Mouse (Mus musculus) urinary bladder, postnatal 4 days (tissue): ENCODE measurements around the gene Rrbp1.
A peak's percentile ranks its signal among the peaks of the same experiment; 100 is the strongest.

ENCODE experiments used
- DNase-seq, 2 experiments: peaks; one replicate each; pipeline ENCODE4 v3.0.0; 2021 to 2022; ENCODE audit warnings: low spot score in 2 of 2

Gene Rrbp1

GRCm38 (mm10) chr2:144011080-144011551 lies at the start of gene Rrbp1:
Gene Rrbp1, minus strand, starts transcription at chr2:144011263.
- peak; percentile 99 to 100 for DNase-seq

GRCm38 (mm10) chr2:144057735-144058134 lies 46.7 kb upstream of the Rrbp1 start:
- no peak for DNase-seq

- DNase-seq = peak; percentile 24 to 67
Measured at GRCm38 (mm10) chr2:144052410-144053065, 41.5 kb upstream of the Rrbp1 start.

GRCm38 (mm10) chr2:144050861-144051260 lies 39.8 kb upstream of the Rrbp1 start:
- no peak for DNase-seq

- DNase-seq = no peak
Measured at GRCm38 (mm10) chr2:144050146-144050680, 39.1 kb upstream of the Rrbp1 start.

GRCm38 (mm10) chr2:144046916-144047315 lies 35.9 kb upstream of the Rrbp1 start:
- no peak for DNase-seq

- no peak for DNase-seq
Measured at GRCm38 (mm10) chr2:144045756-144046560, 34.9 kb upstream of the Rrbp1 start.

- no peak for DNase-seq
Measured at GRCm38 (mm10) chr2:144044726-144045125, 33.7 kb upstream of the Rrbp1 start.

GRCm38 (mm10) chr2:144032664-144033063 lies 21.6 kb upstream of the Rrbp1 start, which contains the start of gene Banf2:
Gene Banf2, plus strand, starts transcription at chr2:144033059.
- no peak for DNase-seq

- DNase-seq = no peak
Measured at GRCm38 (mm10) chr2:144030791-144031190, 19.7 kb upstream of the Rrbp1 start.

GRCm38 (mm10) chr2:144026456-144026855 lies 15.4 kb upstream of the Rrbp1 start:
- no peak for DNase-seq

- no peak for DNase-seq
Measured at GRCm38 (mm10) chr2:144025361-144025760, 14.3 kb upstream of the Rrbp1 start.

- no peak for DNase-seq
Measured at GRCm38 (mm10) chr2:144022441-144022840, 11.4 kb upstream of the Rrbp1 start.

- no peak for DNase-seq
Measured at GRCm38 (mm10) chr2:144019971-144020370, 8.9 kb upstream of the Rrbp1 start.

- peak in 1 of 2 experiments; percentile 56 for DNase-seq
Measured at GRCm38 (mm10) chr2:144015861-144016260, 4.8 kb upstream of the Rrbp1 start.

GRCm38 (mm10) chr2:144014481-144014880 lies 3.4 kb upstream of the Rrbp1 start:
- peak in 1 of 2 experiments; percentile 38 for DNase-seq

GRCm38 (mm10) chr2:144014051-144014450 lies 3.0 kb upstream of the Rrbp1 start:
- peak in 1 of 2 experiments; percentile 56 for DNase-seq

- DNase-seq = peak; percentile 82 to 88
Measured at GRCm38 (mm10) chr2:144010282-144011044, 600 bp downstream of the Rrbp1 start.

- DNase-seq = peak; percentile 28 to 58
Measured at GRCm38 (mm10) chr2:144009551-144010281, 1.3 kb downstream of the Rrbp1 start.

- no peak for DNase-seq
Measured at GRCm38 (mm10) chr2:144009081-144009480, 2.0 kb downstream of the Rrbp1 start.

GRCm38 (mm10) chr2:144007211-144007610 lies 3.9 kb downstream of the Rrbp1 start:
- DNase-seq = no peak
